Mouse (Mus musculus) right cerebral cortex, adult 18-20 months (tissue): ENCODE data around the gene Ank2.
"Not testable (repeated sequence)": the region's sequence is repeated elsewhere in the genome, so short reads cannot be mapped to it uniquely, and the experiment has no call there.

Source experiments
- DNase-seq: peaks from one replicate; pipeline ENCODE4 v3.0.0; 2022; ENCODE audit warnings: mixed read lengths

Gene Ank2

DNA sequence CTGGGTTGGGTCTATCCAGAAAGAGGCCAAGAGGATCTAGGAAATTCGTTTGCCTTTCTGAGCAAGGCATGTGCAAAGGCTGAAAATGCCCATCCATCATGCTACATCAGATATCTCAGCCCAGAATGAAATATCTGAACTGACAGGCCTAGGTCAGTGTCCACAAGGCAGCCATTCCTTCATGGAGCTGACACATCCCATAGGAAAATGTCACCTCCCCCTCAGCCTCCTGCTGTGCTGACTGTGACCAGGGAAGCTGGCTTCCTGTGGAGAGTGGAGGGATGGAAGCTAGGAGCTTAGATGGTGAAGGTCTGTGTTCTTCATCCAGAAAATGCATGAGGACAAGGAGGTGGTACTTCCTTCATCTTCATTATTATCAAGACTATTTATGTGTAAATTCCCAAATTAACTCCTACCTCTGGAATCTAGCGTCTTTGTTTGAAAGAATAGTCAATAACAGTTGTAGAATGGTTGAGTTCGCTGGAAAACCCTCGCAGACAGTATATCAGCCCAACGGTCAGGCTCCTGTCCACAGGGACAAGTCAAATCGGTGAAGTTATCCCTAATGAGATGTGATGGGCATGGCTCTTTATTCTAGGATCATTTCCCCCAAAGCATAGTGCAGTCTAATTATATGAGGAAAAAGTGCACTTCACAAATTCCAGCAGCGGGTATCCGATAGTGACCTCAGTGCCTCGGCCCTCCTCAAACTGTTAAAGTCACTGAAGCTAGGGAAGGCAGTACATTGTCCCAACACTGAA, 148.4 kb downstream of the Ank2 start:
- DNase-seq, result no peak

DNA sequence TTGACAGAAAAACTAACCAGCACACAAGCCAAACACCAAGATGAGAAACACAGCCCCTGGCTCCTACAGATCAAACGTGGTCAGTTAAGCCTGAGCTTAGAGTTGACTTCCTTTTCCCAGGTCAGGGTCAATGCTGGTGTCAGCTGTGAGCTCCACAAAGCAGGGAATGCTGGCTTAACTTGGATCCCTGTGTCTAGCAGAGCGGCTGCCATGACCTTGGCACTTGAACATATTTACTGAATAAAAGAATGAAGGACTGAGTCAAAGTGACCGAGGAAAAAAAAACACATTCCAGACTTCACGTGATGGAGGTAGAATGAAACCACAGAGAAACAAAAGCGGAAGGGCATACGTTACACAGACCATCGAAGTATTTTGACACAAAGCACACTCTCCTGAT, 150.2 kb downstream of the Ank2 start:
- DNase-seq, result no peak

DNA sequence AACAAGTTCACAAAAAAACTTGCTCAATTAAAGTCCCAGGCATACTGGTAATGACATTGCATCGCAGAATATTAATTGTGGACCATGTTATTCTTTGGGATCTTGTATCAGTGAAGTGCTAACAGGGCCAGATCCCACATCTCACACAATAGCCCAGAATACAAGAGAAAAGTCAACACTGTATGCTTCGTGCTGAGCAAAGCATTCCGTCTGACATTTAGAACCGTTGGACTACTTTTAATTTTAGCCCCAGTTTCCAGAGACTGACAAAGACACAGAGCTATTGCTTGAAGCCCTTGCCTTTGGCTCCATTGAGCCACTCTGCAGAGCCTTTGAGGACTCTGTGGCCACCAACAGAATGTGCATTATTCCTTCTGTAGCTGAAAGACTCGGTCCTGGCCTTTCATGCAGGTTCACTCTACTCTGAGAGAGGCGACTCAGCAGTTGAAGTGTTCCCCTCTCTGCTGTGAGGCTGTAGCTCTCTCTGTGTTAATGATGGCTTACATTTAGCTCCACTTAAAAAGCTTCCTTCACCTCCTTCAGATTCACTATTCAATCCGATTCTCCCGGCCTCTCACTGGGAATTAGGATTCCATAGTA, 153.2 kb downstream of the Ank2 start:
- DNase-seq, result no peak

DNA sequence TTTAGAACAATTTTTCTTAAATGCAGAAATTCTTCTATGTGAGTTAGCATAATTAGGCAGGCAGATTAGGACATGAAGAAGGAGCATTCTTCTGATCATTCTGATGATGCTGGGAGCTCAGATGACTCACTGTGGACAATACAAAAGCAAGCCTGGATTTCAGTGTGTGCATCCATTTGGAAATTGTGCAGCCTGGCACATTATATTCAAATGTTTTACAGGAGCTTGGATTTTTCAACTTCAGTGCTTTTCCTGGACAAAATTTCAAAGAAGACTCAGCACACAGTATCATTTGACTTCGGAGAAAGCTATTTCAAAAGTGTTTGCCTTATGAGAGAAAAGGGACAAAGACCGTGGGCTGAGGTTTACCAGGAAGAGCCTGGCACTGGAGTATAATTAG, 157.8 kb downstream of the Ank2 start:
- no peak for DNase-seq

DNA sequence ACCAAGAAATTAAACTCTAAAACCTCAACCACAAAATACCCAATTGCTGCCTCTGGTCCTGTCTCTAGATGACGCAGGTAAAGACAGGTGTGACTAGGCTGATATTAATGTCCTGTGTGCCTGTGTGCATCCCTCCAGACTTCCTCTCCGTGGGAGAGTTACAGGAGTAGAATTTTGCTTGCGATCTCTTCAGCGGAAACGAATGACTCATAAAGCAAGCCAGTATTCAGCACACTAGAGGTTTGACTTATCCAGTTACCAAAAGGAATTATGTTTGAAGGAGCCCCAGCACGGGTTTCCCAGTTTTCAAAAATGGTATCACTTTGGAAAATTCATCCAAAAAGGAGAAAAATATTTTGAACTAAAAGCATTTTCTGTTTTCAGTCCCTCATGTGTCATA, 164.3 kb downstream of the Ank2 start:
- peak; percentile 49 for DNase-seq

DNA sequence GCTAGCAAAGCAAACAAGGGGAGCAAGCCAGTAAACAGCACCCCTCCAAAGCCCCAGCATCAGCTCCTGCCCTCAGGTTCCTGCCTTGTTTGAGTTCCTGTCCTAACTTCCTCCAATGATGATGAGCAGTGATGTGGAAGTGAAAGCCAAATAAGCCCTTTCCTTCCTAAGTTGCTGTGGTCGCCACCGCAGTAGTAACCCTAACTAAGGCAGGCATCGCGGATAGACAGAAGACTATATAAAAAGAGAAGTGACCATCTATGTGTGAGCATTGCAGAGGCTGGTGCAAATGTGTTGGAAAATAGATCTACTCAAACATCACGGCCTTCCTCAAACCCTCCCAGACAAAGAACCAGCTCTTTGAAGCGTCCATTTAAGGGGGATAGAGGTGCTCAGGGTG, 167.6 kb downstream of the Ank2 start:
- no peak for DNase-seq

DNA sequence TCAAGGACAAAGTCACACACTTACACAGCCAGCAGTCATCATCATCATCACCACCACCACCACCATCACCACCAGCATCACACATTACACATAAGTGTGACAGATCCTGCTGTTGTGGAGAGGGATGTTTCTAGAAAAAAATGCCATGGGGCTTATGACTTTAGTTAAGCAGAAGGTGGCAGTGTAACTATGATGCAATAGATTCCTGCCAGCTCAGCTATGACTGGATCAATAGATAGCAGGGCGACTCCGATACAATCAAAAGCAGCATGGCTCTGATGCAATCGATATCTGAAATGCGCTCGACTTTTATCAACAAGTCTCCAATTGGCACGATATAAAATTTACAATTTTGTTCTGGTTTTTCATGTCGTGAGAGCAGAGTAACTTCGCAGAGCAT, 172.8 kb downstream of the Ank2 start:
- no peak for DNase-seq

DNA sequence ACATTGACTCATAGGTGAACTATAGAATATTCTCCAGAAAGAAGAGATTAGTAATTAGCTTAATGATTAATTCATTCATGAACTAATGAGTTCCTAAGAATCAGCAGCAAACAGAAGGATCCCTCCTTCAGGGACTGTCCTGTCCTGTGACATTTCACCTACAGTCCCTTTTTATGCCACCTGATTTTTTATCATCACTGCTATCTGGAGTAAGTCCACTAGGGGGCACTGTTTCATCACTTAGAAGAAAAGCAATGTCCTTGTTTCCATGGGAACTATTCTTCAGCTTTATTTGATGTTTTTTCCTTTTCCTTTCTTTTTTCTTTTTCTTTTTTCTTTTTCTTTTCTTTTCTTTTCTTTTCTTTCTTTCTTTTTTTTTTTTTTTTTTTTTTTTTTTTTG, 176.3 kb downstream of the Ank2 start:
- DNase-seq, result peak; percentile 46

DNA sequence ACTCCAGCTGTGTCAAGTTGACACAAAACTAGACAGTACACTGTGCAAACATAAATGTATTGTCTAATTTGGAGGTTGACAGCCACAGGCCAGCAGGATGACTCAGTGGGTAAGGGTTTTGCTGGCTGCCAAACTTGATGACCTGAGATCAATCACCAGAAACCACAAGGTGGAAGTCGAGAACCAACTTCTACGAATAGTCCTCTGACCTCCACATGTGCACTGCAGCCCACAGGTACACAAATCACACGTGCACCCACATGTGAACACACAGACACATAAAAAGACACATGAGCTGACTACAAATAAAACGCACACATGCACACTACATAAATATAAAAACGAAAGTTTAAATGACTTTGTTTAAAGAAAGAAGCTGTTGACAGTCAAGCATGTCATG, 177.5 kb downstream of the Ank2 start:
- no peak for DNase-seq

DNA sequence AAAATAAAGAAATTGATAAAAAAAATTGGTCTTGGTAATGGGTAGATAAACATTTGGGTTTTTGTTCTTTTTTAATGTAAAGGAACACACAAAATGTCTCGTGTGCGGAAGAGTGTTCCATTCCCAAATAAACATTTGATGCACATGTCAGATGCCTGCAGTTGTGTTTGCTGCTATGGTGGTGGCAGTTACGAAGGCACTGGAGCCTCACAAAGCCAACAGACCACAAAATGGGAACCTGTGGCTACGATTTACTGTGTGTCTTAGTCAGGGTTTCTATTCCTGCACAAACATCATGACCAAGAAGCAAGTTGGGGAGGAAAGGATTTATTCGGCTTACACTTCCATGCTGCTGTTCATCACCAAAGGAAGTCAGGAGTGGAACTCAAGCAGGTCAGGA, 178.1 kb downstream of the Ank2 start:
- DNase-seq, result not testable (repeated sequence)

DNA sequence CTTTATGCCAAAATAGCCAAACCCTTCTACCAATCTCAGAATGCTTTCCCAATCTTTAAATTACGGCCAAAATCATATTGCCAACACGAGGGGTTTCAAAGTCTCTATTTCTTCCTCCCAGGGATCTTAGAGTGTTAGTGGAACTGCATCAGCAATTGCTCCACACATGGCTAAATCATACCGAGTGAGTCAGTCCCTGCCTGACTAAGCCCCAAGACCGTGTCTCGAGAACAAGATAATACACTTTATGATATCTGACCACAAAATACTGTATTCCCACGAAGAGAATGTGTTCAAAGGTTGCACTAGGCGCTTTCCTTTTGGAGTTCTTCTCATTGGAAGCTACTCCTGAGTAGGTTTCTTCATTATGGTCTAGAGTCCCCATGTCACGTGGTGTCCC, 178.8 kb downstream of the Ank2 start:
- no peak for DNase-seq

DNA sequence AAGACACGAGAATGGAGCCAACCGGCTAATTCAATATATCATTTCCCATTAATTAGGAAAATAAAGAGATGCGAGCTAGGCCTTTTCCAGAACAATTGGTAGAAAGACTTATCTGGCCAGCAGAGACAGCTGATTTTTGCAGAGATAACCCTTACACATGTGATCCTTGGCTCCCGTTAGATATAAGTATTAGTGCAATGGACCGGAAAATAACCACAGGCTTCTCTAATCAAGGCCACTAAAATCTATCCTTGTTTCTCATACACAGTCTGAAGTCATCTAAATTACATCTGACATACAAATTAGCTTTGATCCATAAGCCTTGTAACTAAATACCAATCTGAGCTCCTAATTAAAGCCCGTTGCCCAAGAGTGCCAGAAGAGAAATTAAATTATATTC, 181.5 kb downstream of the Ank2 start:
- DNase-seq, result no peak

DNA sequence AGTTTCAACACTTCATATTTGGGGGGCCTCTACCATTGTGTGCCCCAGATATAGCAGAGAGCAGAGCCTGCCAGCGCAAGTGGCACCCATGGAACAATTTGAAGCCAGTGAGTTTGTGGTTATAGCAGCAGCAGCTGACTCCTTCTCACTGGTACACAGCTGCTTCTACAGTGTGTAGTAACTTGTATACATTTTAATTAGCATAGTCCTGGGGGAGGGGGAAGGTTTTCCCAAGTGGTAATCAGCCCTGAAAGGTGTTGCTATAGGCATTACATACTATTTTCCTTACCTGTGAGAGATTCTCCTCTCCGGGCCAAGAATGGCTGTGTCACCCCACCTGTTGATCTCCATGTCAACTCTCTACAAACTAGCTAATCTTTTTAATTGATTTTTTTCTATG, 182.4 kb downstream of the Ank2 start:
- DNase-seq, result no peak

DNA sequence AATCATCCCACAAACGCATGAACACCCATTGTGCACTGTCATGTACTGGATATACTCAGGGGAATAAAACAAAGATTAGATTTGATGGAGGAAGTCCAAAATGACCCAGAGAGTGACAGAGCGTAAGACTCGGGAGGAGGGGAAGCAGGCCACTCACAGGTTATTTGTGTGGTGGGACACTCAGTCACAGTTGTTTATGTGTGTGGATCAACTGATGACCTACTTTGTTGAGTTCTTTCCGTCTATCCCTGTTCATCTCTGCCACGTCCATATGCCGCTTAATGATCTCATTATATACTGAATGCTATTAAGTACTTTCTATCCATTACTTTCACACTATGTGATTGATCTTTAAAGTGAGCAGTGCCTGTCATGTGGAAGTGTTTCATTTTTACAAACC, 187.6 kb downstream of the Ank2 start:
- no peak for DNase-seq

DNA sequence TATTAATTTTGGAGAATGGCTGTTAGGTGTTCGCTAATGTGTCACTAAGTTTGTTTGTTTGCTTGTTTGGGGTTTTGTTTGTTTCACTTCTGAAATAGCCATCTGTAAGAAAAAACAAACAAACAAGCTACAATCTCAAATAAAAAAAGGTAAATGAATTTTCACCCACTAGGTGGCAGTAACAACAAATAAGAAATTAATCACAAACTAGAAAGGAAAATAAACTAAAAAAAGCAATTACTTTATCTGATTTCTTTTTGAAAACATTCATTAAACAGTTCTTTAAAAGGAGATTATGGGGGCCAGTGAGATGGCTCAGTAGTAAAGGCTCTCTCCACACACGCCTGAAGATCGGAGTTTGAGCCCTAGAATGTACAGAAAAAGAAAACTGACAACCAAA, 189.1 kb downstream of the Ank2 start:
- no peak for DNase-seq

DNA sequence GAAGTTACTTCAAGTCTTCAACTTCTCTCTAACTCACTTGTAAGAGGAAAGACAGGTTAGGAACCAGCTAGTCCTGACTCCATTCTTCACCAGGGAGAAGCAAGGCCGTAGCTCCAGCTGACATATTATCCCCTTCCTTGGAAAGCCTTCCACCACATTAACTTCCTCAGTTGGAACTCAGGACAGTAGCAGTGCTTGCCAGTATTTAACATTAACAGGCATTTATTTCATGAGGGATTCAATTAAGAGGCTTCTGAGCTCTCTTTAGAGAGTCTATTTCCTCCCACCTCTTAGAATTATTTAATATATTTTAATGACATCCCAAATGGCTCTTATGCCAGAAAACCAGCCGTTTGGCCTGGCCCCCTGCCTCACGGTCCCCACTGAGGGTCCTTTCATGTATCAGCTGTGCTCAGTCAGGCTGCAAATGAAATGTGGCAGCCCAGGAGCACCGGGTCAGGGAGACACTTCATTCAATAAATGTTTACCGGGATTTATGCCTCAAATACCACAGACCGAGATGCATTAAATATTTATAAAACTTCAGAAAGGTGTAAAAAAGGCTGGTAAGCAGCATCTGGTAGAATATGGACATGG, 195.1 kb downstream of the Ank2 start:
- DNase-seq, result no peak

DNA sequence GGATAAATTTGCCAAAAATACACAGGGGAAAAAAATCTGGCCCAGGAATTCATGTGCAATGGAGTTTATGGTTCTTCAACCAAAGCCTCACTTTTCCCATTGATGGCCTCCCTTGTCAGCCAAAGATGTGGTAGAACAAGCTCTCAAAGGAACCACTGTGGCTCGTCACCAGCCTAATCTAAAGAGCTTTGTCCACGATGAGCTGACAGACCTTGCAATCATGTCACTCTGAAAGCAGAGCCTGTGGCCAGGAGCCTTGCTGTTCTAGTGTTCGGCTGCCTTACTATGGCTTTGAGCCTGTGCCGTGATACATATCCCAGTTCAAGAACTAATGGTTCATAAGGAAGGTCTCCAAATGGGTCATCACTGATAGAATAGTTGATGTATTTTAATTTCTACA, 196.1 kb downstream of the Ank2 start:
- no peak for DNase-seq

DNA sequence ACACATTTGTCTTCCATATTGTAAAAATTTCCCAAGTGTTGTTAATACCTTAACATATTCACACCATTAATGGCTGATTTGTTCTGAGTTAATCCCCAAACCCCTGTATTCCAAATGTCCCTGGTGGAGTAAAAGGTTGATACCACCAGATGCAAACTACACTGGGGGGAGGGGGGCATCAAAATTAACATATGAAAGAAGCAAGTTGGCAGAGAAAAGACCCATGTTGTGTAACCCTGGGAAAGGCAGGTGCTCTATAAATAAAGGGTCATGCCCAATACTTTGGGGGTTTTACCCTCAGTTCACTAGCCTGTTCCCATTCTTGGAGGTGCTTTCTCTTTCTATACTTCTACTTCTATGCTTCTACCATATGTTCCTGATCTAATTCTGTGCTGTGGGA, 198.4 kb downstream of the Ank2 start:
- no peak for DNase-seq

DNA sequence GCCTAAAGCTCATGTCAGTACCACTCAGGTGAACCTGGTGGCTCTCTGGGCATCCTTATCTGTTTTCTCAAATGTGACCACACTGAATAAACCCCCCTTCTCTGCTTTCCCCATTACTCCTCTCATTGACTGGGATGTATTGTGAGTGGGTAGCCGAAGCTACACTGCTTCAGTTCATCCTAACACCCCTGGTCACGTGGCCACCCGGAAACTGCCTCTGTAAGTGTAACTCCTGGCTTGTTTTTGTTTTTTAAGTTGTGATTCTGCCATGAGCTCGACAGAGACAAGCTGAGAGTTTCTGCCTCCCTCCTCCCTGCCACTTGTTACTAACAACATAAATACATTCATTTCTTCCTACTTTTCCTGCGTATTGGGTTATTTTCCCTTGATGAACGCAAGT, 203.2 kb downstream of the Ank2 start:
- DNase-seq, result no peak

DNA sequence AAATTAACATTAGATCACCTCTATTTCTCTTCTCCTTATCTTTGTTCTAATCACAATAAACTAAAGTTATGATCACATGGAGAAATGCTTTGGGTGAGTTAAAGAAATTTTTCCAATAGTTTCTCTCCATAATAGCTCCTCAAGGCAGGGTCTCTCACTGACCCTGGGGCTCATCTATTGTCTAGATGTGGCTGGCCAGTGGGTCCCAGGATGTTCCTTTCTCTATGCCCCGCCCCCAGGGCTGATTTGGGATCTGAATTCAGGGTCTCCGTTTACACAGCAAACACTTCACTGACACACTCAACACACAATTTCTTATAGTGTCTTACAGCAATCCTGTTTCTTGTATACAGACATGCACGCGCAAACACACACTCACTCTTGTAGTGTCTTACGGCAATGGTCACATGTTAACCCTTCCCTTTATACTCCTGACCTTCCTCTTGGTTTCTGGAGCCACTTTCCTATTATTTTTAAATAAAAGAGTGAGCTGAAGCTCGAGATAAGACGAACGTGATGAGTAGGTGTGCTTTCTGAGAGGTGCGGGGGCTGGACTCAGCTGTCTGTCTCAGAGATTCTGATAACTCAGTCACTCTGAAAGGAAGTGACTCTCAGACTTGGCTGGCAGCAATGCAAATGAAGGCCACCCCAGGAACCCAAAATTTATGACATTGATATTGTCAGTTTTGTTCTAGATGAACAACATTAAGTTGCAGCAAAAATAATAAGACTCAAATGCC, 204.4 kb downstream of the Ank2 start:
- no peak for DNase-seq

DNA sequence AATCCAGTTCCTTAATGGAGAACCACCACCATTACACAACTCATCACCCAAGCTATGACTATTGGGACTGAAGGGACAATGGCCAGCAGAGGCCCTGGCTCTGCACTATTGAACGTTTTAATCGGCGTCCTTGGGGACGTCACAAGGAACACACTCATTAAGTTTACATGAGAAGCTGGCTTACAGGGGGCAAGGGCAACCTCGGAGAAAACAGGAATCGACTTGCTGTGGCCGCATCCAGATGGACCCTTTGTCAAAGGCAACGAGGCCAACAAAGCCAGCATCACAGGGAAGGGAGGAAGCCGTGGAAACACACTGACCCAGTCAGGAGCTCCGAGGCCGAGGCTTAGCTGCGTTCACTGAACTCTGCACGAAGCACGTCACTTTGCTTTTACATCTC, 205.1 kb downstream of the Ank2 start:
- no peak for DNase-seq

DNA sequence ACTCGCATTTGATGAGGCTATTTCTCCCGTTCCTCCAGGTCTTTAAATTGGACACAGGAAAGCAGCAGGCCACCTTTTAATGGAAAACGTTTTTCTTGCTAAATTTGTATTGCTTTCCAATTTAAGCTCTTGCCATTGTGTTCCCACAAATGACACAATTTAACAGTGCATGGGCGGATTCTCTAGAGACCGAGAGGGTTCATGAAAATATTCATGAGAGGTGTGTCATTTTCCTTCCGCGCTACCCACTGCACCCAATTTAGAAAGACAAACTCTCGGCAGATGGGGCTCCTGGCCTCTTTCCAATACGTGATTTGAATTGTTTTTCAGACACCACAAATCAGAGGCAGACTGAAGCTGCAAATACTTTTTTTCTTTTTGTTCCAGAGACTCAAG, 205.7 kb downstream of the Ank2 start:
- peak; percentile 91 for DNase-seq

DNA sequence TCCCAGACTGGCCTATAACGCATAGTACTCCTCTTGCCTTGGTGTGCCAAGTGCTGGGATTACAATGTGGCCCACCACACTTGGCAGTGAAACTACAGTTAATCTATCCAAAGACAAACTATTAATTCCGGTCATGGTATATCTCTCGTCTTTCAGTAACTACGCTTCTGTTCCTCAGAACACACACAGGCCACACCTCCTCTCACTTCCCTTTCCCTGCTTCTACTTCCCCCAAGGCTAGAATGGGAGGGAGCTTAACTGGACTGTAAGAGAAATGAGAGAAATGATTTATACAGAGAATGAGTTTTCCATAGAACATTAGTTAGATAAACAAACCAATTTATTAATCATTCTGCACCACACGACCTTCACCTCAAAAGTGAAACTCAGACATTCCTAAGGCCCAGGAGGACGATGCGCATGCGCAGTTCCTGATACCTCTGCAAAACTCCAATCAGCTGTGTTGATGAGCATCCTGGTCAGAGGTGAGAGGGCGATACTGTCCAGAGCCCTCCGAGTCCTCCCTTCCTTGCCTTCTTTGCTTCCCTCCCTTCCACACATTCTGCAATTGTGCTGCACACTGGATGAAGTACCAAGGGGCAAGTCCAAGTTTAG, 206.2 kb downstream of the Ank2 start:
- DNase-seq, result no peak

DNA sequence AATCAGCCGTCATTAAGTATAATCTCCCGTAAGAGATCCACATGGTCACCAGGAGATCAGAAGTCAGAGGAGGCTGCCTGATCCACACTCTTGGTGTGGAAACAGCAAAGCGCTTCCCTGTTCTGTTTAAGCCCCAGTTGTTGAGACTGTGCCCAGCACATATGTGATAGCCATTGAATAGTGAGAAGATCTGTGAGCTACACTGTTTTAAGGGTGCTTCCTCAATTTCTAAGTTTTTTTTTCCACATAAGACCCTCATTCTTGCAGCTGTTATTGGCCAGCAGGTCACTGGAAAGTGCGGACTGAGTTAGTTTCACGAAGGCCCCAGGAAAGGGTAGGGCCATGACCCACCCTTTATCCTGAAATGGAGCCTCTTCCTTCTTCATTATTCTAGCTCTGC, 216.9 kb downstream of the Ank2 start:
- no peak for DNase-seq
